Mouse (Mus musculus) limb, embryonic 11.5 days (tissue): ENCODE data around the gene Acaa1a. TPM values are rescaled to one million over a fixed set of nuclear protein-coding genes. Genes with fewer than 3 reads are reported as not detected.
A peak's percentile ranks its signal among the peaks of the same experiment; 100 is the strongest.

Source experiments
- ATAC-seq: fragments of 200-750 bp; cut with Nextera tagmentation; 2 replicates; pipeline ENCODE4 v1.8.0; 2017; ENCODE audit warnings: low read depth; ENCODE audit not compliant: insufficient number of reproducible peaks, low FRiP score, low TSS enrichment
- DNase-seq: peaks from one replicate; pipeline ENCODE4 v3.0.0-alpha.2; 2015; ENCODE audit warnings: low spot score
- H3K27ac ChIP-seq: fragments of 300-500 bp; sonication (generic); replicated peaks from 2 replicates; pipeline ENCODE4 v1.5.1; 2014; ENCODE audit warnings: low read depth, mild to moderate bottlenecking, low read length
- H3K27me3 ChIP-seq: fragments of 300-500 bp; sonication (generic); 2 replicates; pipeline ENCODE4 v1.6.1; 2014; ENCODE audit warnings: mild to moderate bottlenecking, low read length, mixed read lengths; ENCODE audit not compliant: control insufficient read depth, insufficient read depth
- H3K36me3 ChIP-seq: fragments of 300-500 bp; sonication (generic); 2 replicates; pipeline ENCODE4 v1.6.1; 2014; ENCODE audit warnings: mild to moderate bottlenecking, low read length, moderate library complexity, mixed read lengths; ENCODE audit not compliant: control insufficient read depth, insufficient read depth
- H3K4me1 ChIP-seq: fragments of 300-500 bp; sonication (generic); 2 replicates; pipeline ENCODE4 v1.6.1; 2014; ENCODE audit warnings: low read length, mixed read lengths; ENCODE audit not compliant: control insufficient read depth, insufficient read depth
- H3K4me2 ChIP-seq: fragments of 300-500 bp; sonication (generic); 2 replicates; pipeline ENCODE4 v1.6.1; 2014; ENCODE audit warnings: low read depth, mild to moderate bottlenecking, moderate library complexity; ENCODE audit not compliant: severe bottlenecking
- H3K4me3 ChIP-seq: fragments of 300-500 bp; sonication (generic); 2 replicates; pipeline ENCODE4 v1.5.1; 2014; ENCODE audit warnings: low read depth, low read length
- H3K9ac ChIP-seq: fragments of 300-500 bp; sonication (generic); 2 replicates; pipeline ENCODE4 v1.6.1; 2014; ENCODE audit warnings: mild to moderate bottlenecking, low read length
- H3K9me3 ChIP-seq: fragments of 300-500 bp; sonication (generic); 2 replicates; pipeline ENCODE4 v1.6.1; 2016; ENCODE audit warnings: low read length; ENCODE audit not compliant: control insufficient read depth
- WGBS: fragments of 180-500 bp; shearing (Covaris S2); extraction: QIAGEN DNeasy Blood & Tissue Kit; methylation state at CpG from one replicate; pipeline ENCODE4 v1.1.7; 2014; 5-methylcytosine and 5-hydroxymethylcytosine counted together
- polyA plus RNA-seq: library from polyadenylated mRNA; unstranded; fragments of >200 nt; fragmentation: Nextera tagmentation; extraction: Ambion mirVana; gene quantifications from 2 replicates; pipeline ENCODE4 v1.2.1, GENCODE M21; 2014

The Acaa1a gene
- polyA plus RNA-seq, 1 experiment from 2014 or later = 61.0 TPM

- Histone ChIP-seq H3K9me3 (no peaks in the 10 kb centered on the region), H3K4me1 (no peaks in the 10 kb centered on the region), H3K9ac (no peak overlapping the region), H3K36me3 (no peaks in the 10 kb centered on the region), H3K4me2 (no peak overlapping the region), H3K27me3 (no peaks in the 10 kb centered on the region), H3K27ac (0 out of 2 replicates have a peak overlapping the region, but pooled peaks have one; percentile 8), H3K4me3 (no peak overlapping the region)
- WGBS = 55% methylated on average over 6 of the region's 6 CpGs
- DNase-seq (no peak), ATAC-seq (no peak)
Observed at GRCm38 (mm10) chr9:119375556-119375955, 36.1 kb downstream of the Acaa1a start.

- Histone ChIP-seq H3K4me2 (no peak overlapping the region), H3K9ac (no peak overlapping the region), H3K4me3 (no peak overlapping the region), H3K36me3 (no peaks in the 10 kb centered on the region), H3K9me3 (no peaks in the 10 kb centered on the region), H3K4me1 (no peaks in the 10 kb centered on the region), H3K27ac (no peak overlapping the region), H3K27me3 (no peaks in the 10 kb centered on the region)
- no peak for DNase-seq
- WGBS = 89% methylated on average over 4 of the region's 4 CpGs
- no peak for ATAC-seq
Observed at GRCm38 (mm10) chr9:119378231-119378630, 38.8 kb downstream of the Acaa1a start.

- no peaks in the 10 kb centered on the region for H3K9me3 ChIP-seq
- ATAC-seq (no peak), DNase-seq (no peak)
- no peaks in the 10 kb centered on the region for H3K36me3 ChIP-seq
- no peak overlapping the region for H3K27ac ChIP-seq
- H3K4me2 ChIP-seq = no peak overlapping the region
- no peak overlapping the region for H3K4me3 ChIP-seq
- H3K4me1 ChIP-seq = no peaks in the 10 kb centered on the region
- no peaks in the 10 kb centered on the region for H3K27me3 ChIP-seq
- WGBS = 78% methylated on average over 6 of the region's 6 CpGs
- no peak overlapping the region for H3K9ac ChIP-seq
Observed at GRCm38 (mm10) chr9:119382603-119383002, 43.1 kb downstream of the Acaa1a start.

DNA sequence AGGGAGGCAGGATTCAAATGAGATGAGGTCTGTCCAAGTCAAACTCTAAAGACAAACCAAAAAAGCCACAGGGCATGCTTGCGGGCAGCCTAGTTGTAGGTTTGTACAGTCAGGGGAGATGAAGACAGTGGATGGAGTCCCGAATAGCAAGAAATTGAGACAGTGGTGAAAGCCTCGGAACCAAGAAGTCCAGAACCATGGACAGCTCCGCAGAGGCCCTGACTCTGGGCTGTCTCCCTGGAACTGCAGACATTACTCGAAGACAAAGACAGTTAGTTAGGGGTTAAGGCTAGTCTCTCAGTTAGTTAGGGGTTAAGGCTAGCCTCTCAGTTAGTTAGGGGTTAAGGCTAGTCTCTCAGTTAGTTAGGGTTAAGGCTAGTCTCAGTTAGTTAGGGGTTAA is 49.5 kb downstream of the Acaa1a start:
- ATAC-seq (no peak), DNase-seq (peak; percentile 70)
- Histone ChIP-seq H3K27me3 (no peaks in the 10 kb centered on the region), H3K4me3 (no peak overlapping the region), H3K36me3 (no peaks in the 10 kb centered on the region; the same call in 1 of the 2 replicates), H3K4me1 (no peaks in the 10 kb centered on the region), H3K27ac (no peak overlapping the region), H3K4me2 (no peak overlapping the region), H3K9ac (no peak overlapping the region), H3K9me3 (no peaks in the 10 kb centered on the region)
- 48% methylated on average over 5 of the region's 5 CpGs for WGBS

DNA sequence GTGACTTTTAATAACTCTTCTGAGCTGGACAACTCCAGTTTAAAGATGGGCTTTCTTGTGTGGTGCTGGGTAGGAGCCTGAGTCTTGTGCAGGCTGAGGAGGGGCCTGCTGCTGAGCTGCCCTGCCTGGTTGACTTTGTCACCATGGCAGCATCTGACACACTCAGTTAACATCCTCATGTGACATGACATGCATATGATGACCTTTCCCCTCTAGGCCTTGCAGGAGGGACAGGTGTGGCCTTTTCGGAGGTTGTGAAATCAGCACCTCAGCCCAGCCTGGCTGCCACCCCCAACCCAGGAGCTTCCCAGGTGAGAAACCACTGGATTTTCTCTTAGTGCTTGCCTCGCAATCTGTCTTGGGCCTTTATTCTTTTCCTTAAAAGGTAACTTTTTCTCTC is 50.7 kb downstream of the Acaa1a start:
- no peaks in the 10 kb centered on the region for H3K4me1 ChIP-seq
- no peak overlapping the region for H3K4me2 ChIP-seq
- H3K27ac ChIP-seq = no peak overlapping the region
- WGBS = 84% methylated on average over 2 of the region's 2 CpGs
- H3K36me3 ChIP-seq = no peaks in the 10 kb centered on the region; the same call in 1 of the 2 replicates
- no peak overlapping the region for H3K4me3 ChIP-seq
- H3K9me3 ChIP-seq = no peaks in the 10 kb centered on the region
- no peak overlapping the region for H3K9ac ChIP-seq
- DNase-seq = no peak
- H3K27me3 ChIP-seq = no peaks in the 10 kb centered on the region
- no peak for ATAC-seq

- WGBS = 79% methylated on average over 1 of the region's 1 CpGs
- H3K9me3 ChIP-seq = no peaks in the 10 kb centered on the region
- H3K4me3 ChIP-seq = no peak overlapping the region
- no peak overlapping the region for H3K27ac ChIP-seq
- no peak overlapping the region for H3K9ac ChIP-seq
- H3K4me1 ChIP-seq = 0 out of 2 replicates have a peak, but pooled peaks cover 3% of the 10 kb centered on the region
- H3K36me3 ChIP-seq = no peaks in the 10 kb centered on the region; the same call in 1 of the 2 replicates
- no peak overlapping the region for H3K4me2 ChIP-seq
- ATAC-seq = no peak
- DNase-seq = no peak
- no peaks in the 10 kb centered on the region for H3K27me3 ChIP-seq
Observed at GRCm38 (mm10) chr9:119394808-119395207, 55.3 kb downstream of the Acaa1a start.

Other genes starting within 250 kb of the Acaa1a start
- 18.8 and 22.0 TPM in 2 replicates for gene Plcd1, start 246.2 kb upstream of the Acaa1a start, polyA plus RNA-seq
- gene Dlec1, start 237.2 kb upstream of the Acaa1a start, polyA plus RNA-seq = 1.2 and 2.1 TPM in 2 replicates
- gene Acaa1b, start 182.6 kb upstream of the Acaa1a start, polyA plus RNA-seq = 0.92 and 1.4 TPM in 2 replicates
- not detected in 2 replicates for gene Gm47289, start 180.5 kb upstream of the Acaa1a start, polyA plus RNA-seq
- gene Slc22a13, start 130.6 kb upstream of the Acaa1a start, polyA plus RNA-seq = not detected in 2 replicates
- 13.5 and 15.0 TPM in 2 replicates for gene Oxsr1, start 17.2 kb upstream of the Acaa1a start, polyA plus RNA-seq
- 9.5 and 10.6 TPM in 2 replicates for gene Myd88, start 1.7 kb downstream of the Acaa1a start, polyA plus RNA-seq
- 12.7 and 13.2 TPM in 2 replicates for gene Xylb, start 17.7 kb downstream of the Acaa1a start, polyA plus RNA-seq
- not detected in 2 replicates for gene Slc22a14, start 25.9 kb downstream of the Acaa1a start, polyA plus RNA-seq
- gene Acvr2b, start 62.4 kb downstream of the Acaa1a start, polyA plus RNA-seq = 62.0 and 82.3 TPM in 2 replicates
- gene Exog, start 105.3 kb downstream of the Acaa1a start, polyA plus RNA-seq = 49.2 and 54.4 TPM in 2 replicates
- gene Scn5a, start 239.3 kb downstream of the Acaa1a start, polyA plus RNA-seq = 0.04 TPM in 1 of 2 replicates, not detected in the other